In genomic region chr7:4850621-4851314, GRCm38 (mm10) we compare ENCODE assay signal across 22 mouse cellular contexts. TPM values are rescaled to one million over a fixed set of nuclear protein-coding genes. Genes with fewer than 3 reads are reported as not detected.
"Had no signal": no experiment of that assay in that cellular context is flagged by ENCODE, and none has a peak within 500 bp of the region (broad histone marks: within the 10 kb centered on the region; RNA-seq: fewer than 3 reads in every experiment).

No protein-coding gene starts in this region.

- H3K27ac ChIP-seq: kidney, embryonic 15.5 days; limb, embryonic 12.5 days; limb, embryonic 15.5 days; liver, embryonic 14.5 days; macrophage; midbrain, embryonic 12.5 days; midbrain, embryonic 15.5 days; neural tube, embryonic 12.5 days; neural tube, embryonic 15.5 days; stomach, embryonic 15.5 days had no signal

- H3K4me3 ChIP-seq: kidney, embryonic 15.5 days; limb, embryonic 12.5 days; limb, embryonic 15.5 days; midbrain, embryonic 12.5 days; midbrain, embryonic 15.5 days; neural tube, embryonic 12.5 days; neural tube, embryonic 15.5 days; stomach, embryonic 15.5 days had no signal

- DNase-seq: kidney, adult 11 months; kidney, adult 8-10 months; kidney, postnatal 10 days; kidney, postnatal 36 days; left cerebral cortex, postnatal 4 days; liver, postnatal 0 days; lung, embryonic 14.5 days; retina, postnatal 1 day; right cerebral cortex, postnatal 25 days; spleen, adult 18-20 months; thymus, postnatal 25 days had no signal

RNA-seq across cellular contexts. Expression of gene Shisa7, which starts 6.3 kb away (rescaled TPM):
- total RNA-seq: megakaryocyte, adult 5-6 weeks had no signal

RNA-seq across cellular contexts. Expression of gene Gm36210, which starts 55.5 kb away (rescaled TPM):
- total RNA-seq: megakaryocyte, adult 5-6 weeks had no signal
